Mouse (Mus musculus): ENCODE data around the gene Megf6. TPM values are rescaled to one million over a fixed set of nuclear protein-coding genes. Genes with fewer than 3 reads are reported as not detected.

Gene Megf6
- polyA plus RNA-seq, 1 experiment from 2014 or later = 30.3 TPM

- 0% methylated on average over 9 of the region's 9 CpGs for WGBS
Measured at GRCm38 (mm10) chr4:154237306-154237705, 66.8 kb downstream of the Megf6 start.

GRCm38 (mm10) chr4:154239199-154239598 is 68.7 kb downstream of the Megf6 start:
- no peak overlapping the region for H3K27ac ChIP-seq (replicated peaks; ENCODE audit: low read depth, low read length)
- no peaks in the 10 kb centered on the region for H3K27me3 ChIP-seq (ENCODE audit: control insufficient read depth, insufficient read depth, low read length)
- H3K36me3 ChIP-seq (ENCODE audit: control insufficient read depth, insufficient read depth, low read length) = no peaks in the 10 kb centered on the region
- DNase-seq (ENCODE audit: low spot score) (no peak), ATAC-seq (ENCODE audit: insufficient number of reproducible peaks, low FRiP score, low TSS enrichment, low read depth) (no peak)
- no peak overlapping the region for H3K4me2 ChIP-seq (ENCODE audit: low read depth, severe bottlenecking)
- H3K4me3 ChIP-seq (ENCODE audit: low read depth, low read length) = no peak overlapping the region
- no peaks in the 10 kb centered on the region for H3K9me3 ChIP-seq (ENCODE audit: control insufficient read depth, low read length)
- 83% methylated on average over 8 of the region's 8 CpGs for WGBS
- H3K9ac ChIP-seq (ENCODE audit: low read length) = no peak overlapping the region; the same call in 1 of the 2 replicates
- peaks cover 13% of the 10 kb centered on the region for H3K4me1 ChIP-seq (ENCODE audit: control insufficient read depth, insufficient read depth, low read length)

More at GRCm38 (mm10) chr4:154237306-154237705, 66.8 kb downstream of the Megf6 start:
- no peaks in the 10 kb centered on the region for H3K9me3 ChIP-seq (ENCODE audit: control insufficient read depth, low read length)
- no peak overlapping the region for H3K4me3 ChIP-seq (ENCODE audit: low read depth, low read length)
- H3K27me3 ChIP-seq (ENCODE audit: control insufficient read depth, insufficient read depth, low read length) = no peaks in the 10 kb centered on the region
- DNase-seq (ENCODE audit: low spot score) (peak; percentile 67), ATAC-seq (ENCODE audit: insufficient number of reproducible peaks, low FRiP score, low TSS enrichment, low read depth) (peak; percentile 65)
- no peaks in the 10 kb centered on the region for H3K36me3 ChIP-seq (ENCODE audit: control insufficient read depth, insufficient read depth, low read length)
- no peak overlapping the region for H3K9ac ChIP-seq (ENCODE audit: low read length)
- H3K4me2 ChIP-seq (ENCODE audit: low read depth, severe bottlenecking) = peak overlapping the region; percentile 39
- peaks cover 19% of the 10 kb centered on the region for H3K4me1 ChIP-seq (ENCODE audit: control insufficient read depth, insufficient read depth, low read length)
- H3K27ac ChIP-seq (replicated peaks; ENCODE audit: low read depth, low read length) = 0 out of 2 replicates have a peak overlapping the region, but pooled peaks have one; percentile 30

- no peak for ATAC-seq (ENCODE audit: insufficient number of reproducible peaks, low FRiP score, low TSS enrichment, low read depth)
- DNase-seq (ENCODE audit: low spot score) = no peak
- Histone ChIP-seq H3K9me3 (ENCODE audit: control insufficient read depth, low read length) (no peaks in the 10 kb centered on the region), H3K4me2 (ENCODE audit: low read depth, severe bottlenecking) (no peak overlapping the region), H3K27me3 (ENCODE audit: control insufficient read depth, insufficient read depth, low read length) (no peaks in the 10 kb centered on the region), H3K36me3 (ENCODE audit: control insufficient read depth, insufficient read depth, low read length) (no peaks in the 10 kb centered on the region), H3K27ac (replicated peaks; ENCODE audit: low read depth, low read length) (no peak overlapping the region), H3K9ac (ENCODE audit: low read length) (no peak overlapping the region), H3K4me3 (ENCODE audit: low read depth, low read length) (no peak overlapping the region), H3K4me1 (ENCODE audit: control insufficient read depth, insufficient read depth, low read length) (peaks cover 13% of the 10 kb centered on the region)
- 67% methylated on average over 11 of the region's 11 CpGs for WGBS
Measured at GRCm38 (mm10) chr4:154240608-154241007, 70.1 kb downstream of the Megf6 start.

GRCm38 (mm10) chr4:154245342-154245741 is 74.8 kb downstream of the Megf6 start:
- 78% methylated on average over 7 of the region's 7 CpGs for WGBS
- no peak overlapping the region for H3K4me2 ChIP-seq (ENCODE audit: low read depth, severe bottlenecking)
- no peak overlapping the region for H3K27ac ChIP-seq (replicated peaks; ENCODE audit: low read depth, low read length)
- H3K9ac ChIP-seq (ENCODE audit: low read length) = no peak overlapping the region
- no peak overlapping the region for H3K4me3 ChIP-seq (ENCODE audit: low read depth, low read length)
- no peaks in the 10 kb centered on the region for H3K9me3 ChIP-seq (ENCODE audit: control insufficient read depth, low read length)
- H3K36me3 ChIP-seq (ENCODE audit: control insufficient read depth, insufficient read depth, low read length) = no peaks in the 10 kb centered on the region
- peaks cover 36% of the 10 kb centered on the region for H3K4me1 ChIP-seq (ENCODE audit: control insufficient read depth, insufficient read depth, low read length)
- no peaks in the 10 kb centered on the region for H3K27me3 ChIP-seq (ENCODE audit: control insufficient read depth, insufficient read depth, low read length)
- DNase-seq (ENCODE audit: low spot score) (no peak), ATAC-seq (ENCODE audit: insufficient number of reproducible peaks, low FRiP score, low TSS enrichment, low read depth) (no peak)

- 8% methylated on average over 19 of the region's 19 CpGs for WGBS
- no peak overlapping the region for H3K27ac ChIP-seq (replicated peaks; ENCODE audit: low read depth, low read length)
- no peaks in the 10 kb centered on the region for H3K36me3 ChIP-seq (ENCODE audit: control insufficient read depth, insufficient read depth, low read length)
- H3K4me3 ChIP-seq (ENCODE audit: low read depth, low read length) = peak overlapping the region; percentile 12; the same call in 1 of the 2 replicates
- peak; percentile 28; the same call in 1 of the 2 replicates for ATAC-seq (ENCODE audit: insufficient number of reproducible peaks, low FRiP score, low TSS enrichment, low read depth)
- H3K4me2 ChIP-seq (ENCODE audit: low read depth, severe bottlenecking) = peak overlapping the region; percentile 41
- no peak overlapping the region for H3K9ac ChIP-seq (ENCODE audit: low read length)
- peaks cover 36% of the 10 kb centered on the region for H3K4me1 ChIP-seq (ENCODE audit: control insufficient read depth, insufficient read depth, low read length)
- peak; percentile 97 for DNase-seq (ENCODE audit: low spot score)
- H3K27me3 ChIP-seq (ENCODE audit: control insufficient read depth, insufficient read depth, low read length) = no peaks in the 10 kb centered on the region
- H3K9me3 ChIP-seq (ENCODE audit: control insufficient read depth, low read length) = no peaks in the 10 kb centered on the region
Measured at GRCm38 (mm10) chr4:154246115-154247040, 75.8 kb downstream of the Megf6 start.

- Histone ChIP-seq H3K4me3 (ENCODE audit: low read depth, low read length) (no peak overlapping the region), H3K9ac (ENCODE audit: low read length) (no peak overlapping the region; the same call in 1 of the 2 replicates)
Measured at GRCm38 (mm10) chr4:154247207-154248091, 76.9 kb downstream of the Megf6 start.

GRCm38 (mm10) chr4:154248092-154248805 is 77.7 kb downstream of the Megf6 start:
- WGBS = 64% methylated on average over 21 of the region's 21 CpGs
- ATAC-seq (ENCODE audit: insufficient number of reproducible peaks, low FRiP score, low TSS enrichment, low read depth) = peak; percentile 8; the same call in 1 of the 2 replicates
- Histone ChIP-seq H3K27ac (replicated peaks; ENCODE audit: low read depth, low read length) (peak overlapping the region; percentile 55; the same call in 1 of the 2 replicates), H3K36me3 (ENCODE audit: control insufficient read depth, insufficient read depth, low read length) (no peaks in the 10 kb centered on the region), H3K27me3 (ENCODE audit: control insufficient read depth, insufficient read depth, low read length) (no peaks in the 10 kb centered on the region), H3K4me2 (ENCODE audit: low read depth, severe bottlenecking) (no peak overlapping the region), H3K9me3 (ENCODE audit: control insufficient read depth, low read length) (no peaks in the 10 kb centered on the region), H3K4me1 (ENCODE audit: control insufficient read depth, insufficient read depth, low read length) (peaks cover 36% of the 10 kb centered on the region), H3K9ac (ENCODE audit: low read length) (no peak overlapping the region; the same call in 1 of the 2 replicates), H3K4me3 (ENCODE audit: low read depth, low read length) (no peak overlapping the region)
- peak; percentile 32 for DNase-seq (ENCODE audit: low spot score)

More at GRCm38 (mm10) chr4:154247207-154248091, 76.9 kb downstream of the Megf6 start:
- Histone ChIP-seq H3K9me3 (ENCODE audit: control insufficient read depth, low read length) (no peaks in the 10 kb centered on the region), H3K4me1 (ENCODE audit: control insufficient read depth, insufficient read depth, low read length) (peaks cover 36% of the 10 kb centered on the region), H3K36me3 (ENCODE audit: control insufficient read depth, insufficient read depth, low read length) (no peaks in the 10 kb centered on the region), H3K27ac (replicated peaks; ENCODE audit: low read depth, low read length) (peak overlapping the region; percentile 55; the same call in 1 of the 2 replicates), H3K27me3 (ENCODE audit: control insufficient read depth, insufficient read depth, low read length) (no peaks in the 10 kb centered on the region), H3K4me2 (ENCODE audit: low read depth, severe bottlenecking) (no peak overlapping the region)
- 19% methylated on average over 22 of the region's 22 CpGs for WGBS
- ATAC-seq (ENCODE audit: insufficient number of reproducible peaks, low FRiP score, low TSS enrichment, low read depth) (peak; percentile 42), DNase-seq (ENCODE audit: low spot score) (peak; percentile 56)
